Mouse (Mus musculus) liver, embryonic 12.5 days (tissue): ENCODE measurements at regions not wholly inside any gene's neighbourhood (a gene's known extent, or its start where the extent isn't known, plus 50 kb on each side); places are given as distances from the start of the nearest gene placed in this dataset.
A peak's percentile ranks its signal among the peaks of the same experiment; 100 is the strongest.

Experiments
- ATAC-seq: fragments of 200-750 bp; cut with Nextera tagmentation; 2 replicates; pipeline ENCODE4 v1.8.0; 2017; ENCODE audit warnings: moderate number of reproducible peaks, mild to moderate bottlenecking, moderate library complexity
- H3K27ac ChIP-seq: fragments of 300-500 bp; sonication (generic); 2 replicates; pipeline ENCODE4 v1.5.1; 2016; ENCODE audit warnings: mild to moderate bottlenecking
- H3K27me3 ChIP-seq: fragments of 300-500 bp; sonication (generic); replicated peaks from 2 replicates; pipeline ENCODE4 v1.6.1; 2016; ENCODE audit warnings: mild to moderate bottlenecking, moderate library complexity
- H3K36me3 ChIP-seq: fragments of 300-500 bp; sonication (generic); 2 replicates; pipeline ENCODE4 v1.6.1; 2016; ENCODE audit warnings: mild to moderate bottlenecking, moderate library complexity
- H3K4me1 ChIP-seq: fragments of 300-500 bp; sonication (generic); 2 replicates; pipeline ENCODE4 v1.6.1; 2016
- H3K4me2 ChIP-seq: fragments of 300-500 bp; sonication (generic); 2 replicates; pipeline ENCODE4 v1.6.1; 2016; ENCODE audit warnings: mild to moderate bottlenecking, moderate library complexity
- H3K4me3 ChIP-seq: fragments of 300-500 bp; sonication (generic); 2 replicates; pipeline ENCODE4 v1.5.1; 2016; ENCODE audit warnings: mild to moderate bottlenecking, moderate library complexity
- H3K9ac ChIP-seq: fragments of 300-500 bp; sonication (generic); 2 replicates; pipeline ENCODE4 v1.6.1; 2016; ENCODE audit warnings: mild to moderate bottlenecking, moderate library complexity
- H3K9me3 ChIP-seq: fragments of 300-500 bp; sonication (generic); replicated peaks from 2 replicates; pipeline ENCODE4 v1.6.1; 2016; ENCODE audit warnings: mild to moderate bottlenecking, moderate library complexity
- WGBS: fragments of 180-500 bp; shearing (Covaris S2); methylation state at CpG from one replicate; pipeline ENCODE4 v1.1.7; 2016; ENCODE audit not compliant: insufficient replicate concordance; 5-methylcytosine and 5-hydroxymethylcytosine counted together

DNA sequence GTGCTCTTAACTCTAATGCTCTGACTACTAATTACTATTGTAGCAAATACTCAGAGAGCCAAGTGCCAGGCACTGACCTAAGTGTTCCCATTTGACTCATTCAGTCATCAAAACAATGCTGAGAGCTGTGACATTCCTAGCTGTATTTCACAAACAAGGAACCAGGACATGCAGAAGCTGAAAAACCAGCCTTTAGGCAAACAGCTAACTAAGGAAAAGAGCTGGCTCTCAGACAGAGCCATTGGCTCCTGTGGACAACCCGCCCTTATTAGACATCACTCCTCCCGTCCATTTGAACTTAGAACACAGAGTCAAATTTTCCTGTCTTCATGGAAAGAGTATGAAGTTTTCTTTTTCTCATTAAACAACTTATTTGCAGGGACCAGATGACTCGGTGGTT, 88.5 kb upstream of the Zfp648 start:
- Histone ChIP-seq H3K27ac (no peak overlapping the region), H3K9me3 (no peaks in the 10 kb centered on the region), H3K4me1 (peaks cover 1% of the 10 kb centered on the region; the same call in 1 of the 2 replicates), H3K27me3 (0 out of 2 replicates have a peak, but pooled peaks cover 3% of the 10 kb centered on the region), H3K4me3 (no peak overlapping the region), H3K36me3 (no peaks in the 10 kb centered on the region), H3K4me2 (no peak overlapping the region), H3K9ac (no peak overlapping the region)
- ATAC-seq, result no peak
- 56% methylated on average over 3 of the region's 3 CpGs for WGBS

DNA sequence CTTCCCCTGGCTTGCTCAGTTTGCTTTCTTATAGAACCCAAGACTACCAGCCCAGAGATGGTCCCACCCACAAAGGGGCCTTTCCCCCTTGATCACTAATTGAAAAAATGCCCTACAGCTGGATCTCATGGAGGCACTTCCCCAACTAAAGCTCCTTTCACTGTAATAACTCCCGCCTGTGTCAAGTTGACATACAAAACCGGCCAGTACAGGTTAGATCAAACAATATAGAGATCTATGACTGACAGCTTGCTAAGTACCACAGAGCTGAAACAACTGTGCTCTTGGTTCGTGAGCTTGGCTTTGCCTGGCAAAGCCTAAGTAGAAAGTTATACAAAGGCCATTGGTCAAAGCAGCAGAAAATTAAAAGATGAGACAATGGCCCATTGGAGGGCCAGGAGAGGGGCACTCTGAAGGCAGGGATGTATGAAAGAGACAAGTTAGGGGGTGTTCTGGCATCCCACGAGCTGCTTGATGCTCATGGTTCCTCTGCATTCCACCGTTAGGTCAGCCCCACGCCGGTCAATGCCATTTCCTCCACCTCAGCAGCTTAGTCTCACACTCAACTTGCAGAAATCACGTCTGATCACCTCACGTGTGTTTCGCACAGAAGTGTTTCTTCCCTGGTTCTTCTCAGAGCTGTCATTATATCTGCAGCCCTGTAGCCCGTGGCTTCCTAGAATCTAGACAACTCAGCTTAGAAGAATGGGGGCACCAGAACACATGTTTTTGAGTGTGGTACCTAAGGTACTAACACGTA, 87.5 kb upstream of the Zfp648 start:
- WGBS, result 68% methylated on average over 12 of the region's 12 CpGs
- ATAC-seq, result no peak
- no peaks in the 10 kb centered on the region for H3K36me3 ChIP-seq
- no peak overlapping the region for H3K27ac ChIP-seq
- no peak overlapping the region for H3K4me3 ChIP-seq
- no peak overlapping the region for H3K9ac ChIP-seq
- H3K27me3 ChIP-seq, result 0 out of 2 replicates have a peak, but pooled peaks cover 3% of the 10 kb centered on the region
- H3K4me1 ChIP-seq, result peaks cover 10% of the 10 kb centered on the region
- no peaks in the 10 kb centered on the region for H3K9me3 ChIP-seq
- H3K4me2 ChIP-seq, result no peak overlapping the region

DNA sequence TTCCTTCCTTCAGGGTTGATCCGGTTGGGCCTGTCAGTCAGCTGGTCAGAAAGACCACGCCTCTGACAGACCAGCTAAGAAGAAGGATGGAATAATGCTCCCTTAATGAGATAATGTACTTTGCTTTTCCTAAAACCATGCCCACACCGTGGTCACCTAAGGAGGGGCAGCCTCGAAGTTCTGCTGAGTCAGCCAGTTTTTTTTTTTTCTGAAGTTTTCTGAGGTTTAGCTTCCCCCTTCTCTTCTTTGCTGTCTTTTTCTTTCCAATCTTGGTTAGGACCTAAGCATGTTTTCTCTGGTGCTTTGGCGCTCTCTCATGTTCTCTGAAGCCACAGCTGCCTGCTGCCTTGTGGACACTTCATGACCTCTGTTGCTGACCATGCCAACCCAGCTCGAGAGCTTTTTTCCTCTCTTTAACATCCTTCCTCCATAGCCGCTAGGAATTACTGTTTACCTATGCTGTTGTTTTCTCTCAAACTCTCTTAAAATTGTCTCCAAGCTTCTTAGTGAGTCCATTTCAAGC, 84.7 kb upstream of the Zfp648 start:
- Histone ChIP-seq H3K4me3 (no peak overlapping the region), H3K9ac (no peak overlapping the region), H3K4me1 (peaks cover 11% of the 10 kb centered on the region), H3K9me3 (no peaks in the 10 kb centered on the region), H3K36me3 (no peaks in the 10 kb centered on the region), H3K4me2 (no peak overlapping the region), H3K27me3 (no peaks in the 10 kb centered on the region), H3K27ac (no peak overlapping the region)
- WGBS, result 43% methylated on average over 7 of the region's 7 CpGs
- no peak for ATAC-seq

DNA sequence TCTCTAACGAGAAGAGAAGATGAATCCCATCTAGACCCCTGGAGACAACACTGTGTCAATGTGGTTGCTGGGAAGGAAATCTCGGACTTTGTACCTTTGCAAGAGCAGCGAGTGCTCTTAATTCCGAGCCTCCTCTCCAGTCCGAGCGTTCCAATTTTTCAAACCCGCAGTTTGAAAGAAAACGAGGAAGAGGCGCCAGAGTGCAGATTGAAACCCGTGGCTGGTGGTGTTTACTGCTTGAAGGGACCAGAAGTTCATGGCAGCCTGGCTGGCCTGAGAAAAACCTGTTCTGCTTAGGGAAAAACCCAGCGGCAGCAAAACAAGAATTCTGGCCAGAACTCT, 83.7 kb upstream of the Zfp648 start:
- no peaks in the 10 kb centered on the region for H3K36me3 ChIP-seq
- no peak overlapping the region for H3K9ac ChIP-seq
- 48% methylated on average over 11 of the region's 11 CpGs for WGBS
- peak overlapping the region; percentile 48 for H3K4me2 ChIP-seq
- no peaks in the 10 kb centered on the region for H3K9me3 ChIP-seq
- H3K27ac ChIP-seq, result no peak overlapping the region
- peak overlapping the region; percentile 12 for H3K4me3 ChIP-seq
- no peaks in the 10 kb centered on the region for H3K27me3 ChIP-seq
- peaks cover 11% of the 10 kb centered on the region for H3K4me1 ChIP-seq
- ATAC-seq, result 0 out of 2 replicates have a peak, but pooled peaks have one; percentile 5

DNA sequence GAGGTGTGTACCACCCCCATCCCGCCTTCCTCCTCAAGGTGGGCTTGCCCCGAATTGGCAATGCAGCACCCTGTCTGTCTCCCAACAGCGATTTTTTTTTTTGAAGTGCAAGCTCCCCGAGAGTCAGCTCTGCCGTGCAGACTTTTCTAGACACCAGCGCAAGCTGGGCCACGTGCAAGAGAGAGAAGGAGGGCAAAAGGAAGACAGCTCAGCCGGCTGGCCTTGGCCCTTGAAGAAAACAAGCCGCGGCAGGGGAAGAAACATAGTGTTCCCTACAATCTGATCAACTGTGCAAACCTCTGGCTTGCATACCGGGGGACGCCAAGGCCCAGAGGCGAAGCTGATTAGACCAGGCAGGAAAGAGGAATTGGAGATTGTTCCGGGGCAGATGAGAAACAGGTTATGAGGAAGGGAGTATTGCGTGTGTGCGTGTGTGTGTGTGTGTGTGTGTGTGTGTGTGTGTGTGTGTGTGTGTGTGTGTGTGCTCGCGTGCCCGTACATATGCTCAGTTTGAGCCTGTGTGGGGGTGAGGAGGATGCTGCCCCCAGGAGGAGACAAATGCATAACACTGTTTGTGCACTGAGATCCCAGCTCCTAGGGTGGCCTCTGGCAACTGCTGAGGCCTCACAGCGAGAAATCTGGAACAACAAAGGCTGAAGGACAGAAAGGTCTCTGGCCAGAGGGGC, 83.2 kb upstream of the Zfp648 start:
- peaks cover 11% of the 10 kb centered on the region for H3K4me1 ChIP-seq
- no peaks in the 10 kb centered on the region for H3K9me3 ChIP-seq
- peak; percentile 71 for ATAC-seq
- no peaks in the 10 kb centered on the region for H3K36me3 ChIP-seq
- WGBS, result 19% methylated on average over 19 of the region's 20 CpGs
- peak overlapping the region; percentile 48 for H3K4me2 ChIP-seq
- peak overlapping the region; percentile 12 for H3K4me3 ChIP-seq
- 0 out of 2 replicates have a peak overlapping the region, but pooled peaks have one; percentile 18 for H3K9ac ChIP-seq
- H3K27ac ChIP-seq, result 0 out of 2 replicates have a peak overlapping the region, but pooled peaks have one; percentile 18
- H3K27me3 ChIP-seq, result no peaks in the 10 kb centered on the region

DNA sequence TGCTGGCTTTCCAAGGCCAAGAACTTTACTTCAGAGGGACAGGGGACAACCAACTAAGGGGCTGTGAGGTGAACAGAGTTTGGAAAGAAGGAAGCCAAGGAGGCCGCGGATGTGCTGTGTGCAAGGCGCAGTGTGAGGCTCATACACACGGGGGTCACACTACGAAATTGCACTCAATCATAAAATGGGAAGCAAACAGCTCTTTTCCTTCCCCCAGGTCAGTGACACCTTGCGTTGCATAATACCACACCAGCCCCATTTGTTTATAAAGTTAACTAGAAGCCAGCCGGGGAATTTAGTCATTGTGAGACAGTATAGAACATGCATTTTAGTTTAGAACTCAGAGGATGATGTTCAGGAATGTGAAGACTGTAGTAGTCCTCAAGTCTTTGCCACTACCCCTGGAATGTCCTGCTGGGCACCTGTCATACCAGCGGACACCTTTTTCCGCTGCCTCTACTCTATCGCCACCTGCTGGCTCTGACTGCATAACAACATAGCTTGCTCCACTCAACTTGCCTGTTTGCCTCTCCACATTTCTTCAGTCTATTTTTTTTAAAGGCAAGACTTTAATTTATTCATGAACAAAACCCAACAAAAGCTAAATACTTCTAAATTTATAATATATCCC, 82.5 kb upstream of the Zfp648 start:
- Histone ChIP-seq H3K9me3 (no peaks in the 10 kb centered on the region), H3K27me3 (no peaks in the 10 kb centered on the region), H3K4me3 (0 out of 2 replicates have a peak overlapping the region, but pooled peaks have one; percentile 12), H3K9ac (no peak overlapping the region), H3K36me3 (no peaks in the 10 kb centered on the region), H3K4me2 (peak overlapping the region; percentile 48), H3K27ac (0 out of 2 replicates have a peak overlapping the region, but pooled peaks have one; percentile 18), H3K4me1 (peaks cover 11% of the 10 kb centered on the region)
- ATAC-seq, result peak; percentile 52
- 35% methylated on average over 10 of the region's 10 CpGs for WGBS

DNA sequence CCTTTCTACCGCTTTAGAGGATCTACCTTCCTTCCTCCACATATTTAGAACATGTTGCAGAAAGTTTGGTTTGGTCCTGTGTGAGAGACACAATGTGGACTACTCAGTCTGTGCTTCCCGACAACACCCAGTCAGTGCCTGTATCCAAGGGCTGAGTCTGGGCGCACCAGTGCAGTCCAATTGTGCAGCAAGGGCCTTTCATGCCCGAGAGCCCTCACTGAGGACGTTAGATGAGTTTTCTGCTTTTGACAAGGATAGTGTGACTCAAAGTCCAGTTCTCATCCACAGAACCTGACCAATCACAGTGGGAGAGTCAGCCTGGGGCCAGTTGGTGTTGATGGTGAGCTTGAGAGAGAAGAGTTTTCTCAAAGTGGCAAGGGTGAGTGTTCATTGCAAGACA, 81.4 kb upstream of the Zfp648 start:
- no peak for ATAC-seq
- Histone ChIP-seq H3K4me3 (no peak overlapping the region), H3K4me1 (peaks cover 11% of the 10 kb centered on the region), H3K27me3 (no peaks in the 10 kb centered on the region), H3K9me3 (no peaks in the 10 kb centered on the region), H3K9ac (no peak overlapping the region), H3K36me3 (no peaks in the 10 kb centered on the region), H3K4me2 (no peak overlapping the region), H3K27ac (no peak overlapping the region)
- 70% methylated on average over 5 of the region's 5 CpGs for WGBS

DNA sequence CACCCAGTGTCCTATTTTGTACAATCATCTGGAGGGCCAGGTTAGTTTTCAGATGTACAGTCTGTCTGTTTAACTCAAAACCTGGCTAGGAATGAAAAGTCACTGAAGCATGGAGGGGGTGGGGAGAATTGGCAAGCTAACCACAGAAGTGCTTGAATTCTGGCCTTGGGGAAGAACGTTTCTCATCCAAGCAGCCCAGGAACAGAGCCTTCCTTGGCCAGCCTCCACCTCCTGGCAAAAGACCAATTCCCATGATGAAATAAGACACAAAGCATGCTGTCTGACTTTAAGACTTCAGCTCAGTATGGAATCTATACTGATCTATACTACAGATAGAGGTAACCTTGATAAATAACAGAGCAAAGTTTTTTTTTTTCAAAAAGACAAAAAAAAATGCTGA, 80.3 kb upstream of the Zfp648 start:
- Histone ChIP-seq H3K4me2 (no peak overlapping the region), H3K27ac (no peak overlapping the region), H3K9me3 (no peaks in the 10 kb centered on the region), H3K36me3 (no peaks in the 10 kb centered on the region), H3K4me3 (no peak overlapping the region), H3K9ac (no peak overlapping the region), H3K4me1 (peaks cover 11% of the 10 kb centered on the region), H3K27me3 (no peaks in the 10 kb centered on the region)
- WGBS, result 30% methylated on average over 1 of the region's 1 CpGs
- ATAC-seq, result no peak

DNA sequence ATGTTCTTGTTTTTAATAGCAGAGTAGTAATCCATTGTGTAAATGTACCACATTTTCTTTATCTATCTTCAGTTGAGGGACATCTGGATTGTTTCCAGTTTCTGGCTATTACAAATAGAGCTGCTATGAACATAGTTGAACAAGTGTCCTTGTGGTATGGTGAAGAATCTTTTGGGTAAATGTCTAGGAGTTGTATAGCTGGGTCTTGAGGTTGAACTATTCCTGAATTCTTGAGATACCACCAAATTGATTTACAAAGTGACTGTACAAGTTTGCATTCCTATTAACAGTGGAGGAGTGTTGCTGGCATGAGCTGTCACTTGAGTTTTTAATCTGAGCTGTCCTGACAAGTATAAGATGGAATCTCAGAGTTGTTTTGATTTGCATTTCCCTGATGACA, 76.0 kb upstream of the Zfp648 start:
- no peak for ATAC-seq
- Histone ChIP-seq H3K9me3 (no peaks in the 10 kb centered on the region), H3K4me1 (no peaks in the 10 kb centered on the region), H3K4me3 (no peak overlapping the region), H3K4me2 (no peak overlapping the region), H3K36me3 (no peaks in the 10 kb centered on the region), H3K27me3 (no peaks in the 10 kb centered on the region), H3K27ac (no peak overlapping the region), H3K9ac (no peak overlapping the region)

DNA sequence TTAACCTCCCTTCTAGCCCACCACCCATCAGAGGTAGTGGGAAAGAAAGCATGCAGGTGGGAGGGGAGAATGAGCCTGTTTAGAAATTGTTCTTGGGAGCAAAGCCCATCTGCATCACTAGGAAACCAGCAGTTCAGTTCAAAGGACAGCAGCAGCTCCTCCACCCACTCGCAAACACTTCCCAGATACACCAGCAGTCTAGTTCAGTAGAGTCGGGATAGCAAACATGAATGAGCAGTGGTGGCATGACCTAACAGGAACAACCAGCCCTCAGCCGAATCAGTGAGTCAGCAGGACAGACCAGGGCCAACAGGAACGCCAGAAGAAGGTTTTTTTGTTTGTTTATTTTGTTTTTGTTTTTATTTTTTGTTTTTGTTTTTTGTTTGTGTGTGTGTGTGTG, 74.5 kb upstream of the Zfp648 start:
- ATAC-seq, result no peak
- H3K4me2 ChIP-seq, result no peak overlapping the region
- H3K4me3 ChIP-seq, result no peak overlapping the region
- H3K9me3 ChIP-seq, result no peaks in the 10 kb centered on the region
- H3K4me1 ChIP-seq, result no peaks in the 10 kb centered on the region
- WGBS, result 53% methylated on average over 4 of the region's 4 CpGs
- H3K27ac ChIP-seq, result no peak overlapping the region
- no peaks in the 10 kb centered on the region for H3K27me3 ChIP-seq
- H3K9ac ChIP-seq, result no peak overlapping the region
- H3K36me3 ChIP-seq, result no peaks in the 10 kb centered on the region

DNA sequence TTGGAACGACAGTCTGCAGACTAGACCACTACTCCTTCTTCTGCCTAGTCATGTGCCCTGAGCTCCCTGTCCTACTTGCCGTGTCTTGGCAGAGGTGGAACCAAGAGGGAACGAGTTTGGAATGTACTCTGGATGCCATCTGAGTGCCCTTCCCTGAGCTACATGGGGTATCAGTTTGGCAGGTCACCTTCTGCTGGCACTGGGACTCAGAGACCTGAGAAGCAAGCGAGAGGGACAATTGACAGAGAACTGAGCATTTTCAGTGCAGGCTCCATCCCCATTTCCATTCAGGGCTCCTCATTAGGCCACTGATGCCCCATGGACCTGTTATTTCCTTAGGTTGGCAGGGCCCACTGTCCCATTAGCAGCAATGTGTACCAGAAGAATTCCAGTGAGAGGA, 61.5 kb upstream of the Zfp648 start:
- no peaks in the 10 kb centered on the region for H3K4me1 ChIP-seq
- no peak overlapping the region for H3K4me3 ChIP-seq
- H3K9ac ChIP-seq, result no peak overlapping the region
- H3K36me3 ChIP-seq, result no peaks in the 10 kb centered on the region
- no peaks in the 10 kb centered on the region for H3K27me3 ChIP-seq
- no peaks in the 10 kb centered on the region for H3K9me3 ChIP-seq
- ATAC-seq, result no peak
- H3K27ac ChIP-seq, result no peak overlapping the region
- H3K4me2 ChIP-seq, result no peak overlapping the region
- WGBS, result 50% methylated on average over 4 of the region's 4 CpGs

DNA sequence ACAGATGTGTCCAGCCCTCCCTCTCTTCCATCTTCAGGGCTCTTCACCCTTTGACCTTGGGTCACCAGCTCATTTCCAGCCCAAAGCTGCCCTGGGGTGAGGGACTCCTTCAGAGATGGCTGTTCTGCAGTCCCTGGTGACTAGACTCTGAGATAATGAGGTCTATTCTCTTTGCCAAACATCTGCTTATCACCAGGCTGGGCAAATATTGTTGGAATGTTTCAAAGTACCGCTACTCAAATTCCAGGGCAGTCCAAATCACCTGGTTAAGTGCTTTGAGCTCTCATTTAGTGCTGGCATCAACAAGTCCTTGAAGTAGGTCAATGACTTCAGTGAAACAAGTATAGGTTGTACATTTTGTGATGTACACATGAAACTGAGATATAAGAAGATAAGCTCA, 57.3 kb upstream of the Zfp648 start:
- Histone ChIP-seq H3K27me3 (no peaks in the 10 kb centered on the region), H3K9me3 (no peaks in the 10 kb centered on the region), H3K4me1 (no peaks in the 10 kb centered on the region), H3K9ac (no peak overlapping the region), H3K4me2 (no peak overlapping the region), H3K27ac (no peak overlapping the region), H3K36me3 (no peaks in the 10 kb centered on the region), H3K4me3 (no peak overlapping the region)
- no peak for ATAC-seq
- WGBS, result 47% methylated on average over 1 of the region's 1 CpGs
